Mouse (Mus musculus) cerebellum, adult 2 months (tissue): Measurements from ENCODE around the gene Gm4922.

Source experiments
- CTCF ChIP-seq: fragments of 200-500 bp; IDR thresholded peaks from 2 replicates; pipeline ENCODE4 v1.5.1; 2011; ENCODE audit warnings: low read depth, mild to moderate bottlenecking, control low read depth, low read length, moderate library complexity, borderline replicate concordance; ENCODE audit not compliant: insufficient read depth
- POLR2A ChIP-seq: fragments of 200-500 bp; IDR thresholded peaks from 2 replicates; pipeline ENCODE4 v1.6.1; 2011; ENCODE audit warnings: low read length, control low read depth, borderline replicate concordance; ENCODE audit not compliant: insufficient read depth

DNA sequence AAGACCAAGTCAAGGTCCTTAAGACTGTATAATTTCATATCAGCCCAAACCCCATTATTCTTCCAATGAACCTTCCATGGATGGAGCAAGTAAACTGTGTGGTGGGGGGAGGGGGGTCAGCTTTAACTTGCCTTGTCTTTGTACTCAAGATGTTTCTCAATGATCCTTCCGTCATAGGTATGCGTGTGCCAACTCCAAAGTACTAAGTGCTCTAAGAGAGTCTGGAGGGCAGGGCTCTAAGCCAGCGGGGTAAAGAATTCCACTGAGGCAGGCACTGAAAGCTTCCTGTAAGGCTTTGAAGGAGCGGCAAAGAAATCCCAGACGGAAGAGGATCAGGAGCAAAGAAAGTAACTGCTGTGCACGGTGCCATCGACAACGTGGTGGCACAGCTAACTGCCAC, 45.6 kb downstream of the Gm4922 start:
- TF ChIP-seq CTCF = no peak
- TF ChIP-seq POLR2A = no peak
